Mouse (Mus musculus): ENCODE measurements around the gene Ccdc134. TPM values are rescaled to one million over a fixed set of nuclear protein-coding genes. Genes with fewer than 3 reads are reported as not detected.

Ccdc134 gene
- total RNA-seq (2023), result 39.1 TPM

DNA sequence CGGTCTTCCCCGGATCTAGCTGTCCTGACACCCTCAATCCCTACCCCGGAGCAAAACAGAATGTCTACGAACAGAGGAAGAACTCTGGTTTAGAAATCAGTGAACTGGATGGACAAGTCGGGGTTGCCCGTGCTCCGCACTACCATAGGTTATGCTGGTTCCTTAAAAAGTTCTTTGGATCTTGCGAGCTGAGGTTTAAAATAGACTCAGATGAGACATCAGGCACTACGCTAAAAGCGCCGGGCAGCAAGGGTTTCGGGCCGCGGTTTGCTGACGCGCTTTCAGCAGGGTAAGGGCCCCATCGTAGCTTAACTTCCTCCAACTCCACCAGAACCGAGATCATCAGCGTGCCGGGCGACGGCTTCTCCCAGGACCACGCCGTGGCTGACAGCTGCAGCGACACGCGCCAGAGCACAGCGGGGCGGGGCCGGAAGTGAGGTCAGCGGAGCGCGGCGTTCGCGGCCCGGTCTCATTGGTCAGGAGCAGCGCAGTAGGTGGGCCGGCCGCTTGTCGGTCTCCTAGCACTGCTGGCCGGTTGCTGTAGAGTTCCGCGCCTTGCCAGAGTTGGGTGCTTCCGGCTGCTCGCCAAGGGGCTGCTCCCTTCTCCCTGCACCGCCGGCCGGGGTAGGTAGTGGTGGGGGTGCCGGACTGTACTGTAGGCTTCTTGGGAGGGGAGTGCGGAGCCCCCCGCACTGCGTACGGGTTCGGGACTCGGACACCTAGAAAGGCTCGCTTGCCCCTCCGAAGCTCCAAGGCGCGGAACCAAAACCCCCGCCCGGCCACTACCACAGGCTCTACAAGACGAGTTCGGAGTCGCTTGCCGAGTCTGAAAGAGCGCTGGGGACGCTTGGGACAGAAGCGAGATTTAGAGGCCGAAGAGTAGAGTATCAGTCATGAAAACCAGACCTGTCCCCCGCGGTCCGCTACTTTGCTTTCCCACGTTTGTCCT lies at the start of gene Ccdc134:
Ccdc134 (plus strand) TSS at position 497 of the 949 bp plus-strand sequence.

DNA sequence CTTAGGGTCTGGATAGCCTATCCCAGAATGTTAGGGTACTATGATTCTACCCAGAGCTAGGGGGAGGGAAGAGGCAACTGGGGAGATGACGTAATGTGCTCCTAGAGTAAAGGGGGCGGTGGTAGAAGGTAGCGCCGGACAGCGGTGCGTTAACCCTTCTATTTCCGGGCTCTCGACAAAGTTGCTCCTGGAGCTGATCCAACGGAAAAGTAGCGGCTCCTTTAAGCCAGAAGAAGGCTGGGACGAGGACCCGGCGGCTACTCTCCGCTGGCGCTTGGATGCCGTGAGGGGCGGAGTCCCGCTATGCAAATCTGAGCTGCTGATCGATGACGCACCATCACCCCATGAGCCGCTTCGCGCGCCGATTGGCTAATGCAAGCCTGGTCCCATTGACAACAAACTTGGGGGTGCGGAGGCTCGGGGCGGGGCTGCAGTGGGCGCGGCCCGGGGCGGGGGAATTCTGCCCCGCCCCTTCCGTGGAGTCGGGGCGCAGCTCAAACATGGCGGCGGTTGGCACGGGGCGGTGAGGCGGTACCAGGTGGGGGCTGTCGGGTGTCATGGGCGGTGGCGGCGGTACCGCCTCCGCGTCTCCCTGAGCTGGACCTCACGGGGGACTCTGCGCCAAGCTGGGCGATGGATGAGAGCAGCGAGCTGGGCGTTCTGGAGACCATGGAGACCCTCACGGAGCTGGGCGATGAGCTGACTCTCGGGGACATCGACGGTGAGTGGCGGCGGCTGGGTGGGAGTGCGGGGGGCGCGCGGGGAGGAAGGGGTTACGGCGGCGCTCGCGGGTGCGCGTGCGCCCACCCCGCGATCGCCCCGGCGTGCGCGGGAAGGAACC lies 19.3 kb downstream of the Ccdc134 start, which contains the start of gene Srebf2:
Srebf2 (plus strand) TSS at position 412 of the 841 bp plus-strand sequence.

Other genes starting within 250 kb of the Ccdc134 start
- 15.0 TPM for gene Polr3h, start 201.7 kb upstream of the Ccdc134 start, total RNA-seq (2023)
- not detected for gene Csdc2, start 191.2 kb upstream of the Ccdc134 start, total RNA-seq (2023)
- gene Pmm1, start 167.0 kb upstream of the Ccdc134 start, total RNA-seq (2023), result 26.1 TPM
- not detected for gene 1700029P11Rik, start 147.4 kb upstream of the Ccdc134 start, total RNA-seq (2023)
- 31.4 TPM for gene Xrcc6, start 140.1 kb upstream of the Ccdc134 start, total RNA-seq (2023)
- 27.8 TPM for gene Desi1, start 94.1 kb upstream of the Ccdc134 start, total RNA-seq (2023)
- gene Snu13, start 80.3 kb upstream of the Ccdc134 start, total RNA-seq (2023), result 94.0 TPM
- gene 4930407I10Rik, start 68.8 kb upstream of the Ccdc134 start, total RNA-seq (2023), result not detected
- not detected for gene Mei1, start 57.9 kb upstream of the Ccdc134 start, total RNA-seq (2023)
- gene Srebf2, start 19.3 kb downstream of the Ccdc134 start, total RNA-seq (2023), result 184 TPM
- gene Shisa8, start 84.9 kb downstream of the Ccdc134 start, total RNA-seq (2023), result 0.77 TPM
- 15.5 TPM for gene Tnfrsf13c, start 96.4 kb downstream of the Ccdc134 start, total RNA-seq (2023)
- gene Cenpm, start 116.8 kb downstream of the Ccdc134 start, total RNA-seq (2023), result 0.83 TPM
- gene 1500009C09Rik, start 124.5 kb downstream of the Ccdc134 start, total RNA-seq (2023), result not detected
- not detected for gene Sept3, start 147.0 kb downstream of the Ccdc134 start, total RNA-seq (2023)
- gene Wbp2nl, start 171.0 kb downstream of the Ccdc134 start, total RNA-seq (2023), result not detected
- gene Naga, start 211.0 kb downstream of the Ccdc134 start, total RNA-seq (2023), result 55.5 TPM
- gene Pheta2, start 211.0 kb downstream of the Ccdc134 start, total RNA-seq (2023), result 1.1 TPM
- gene Smdt1, start 211.0 kb downstream of the Ccdc134 start, total RNA-seq (2023), result 85.9 TPM
- 128 TPM for gene Ndufa6, start 226.4 kb downstream of the Ccdc134 start, total RNA-seq (2023)

All from CD8-positive naive resting alpha-beta T cell, adult 57 days (primary cell).